Mouse (Mus musculus): ENCODE results near the gene Cgas.
A peak's percentile ranks its signal among the peaks of the same experiment; 100 is the strongest.

Cgas gene

DNA sequence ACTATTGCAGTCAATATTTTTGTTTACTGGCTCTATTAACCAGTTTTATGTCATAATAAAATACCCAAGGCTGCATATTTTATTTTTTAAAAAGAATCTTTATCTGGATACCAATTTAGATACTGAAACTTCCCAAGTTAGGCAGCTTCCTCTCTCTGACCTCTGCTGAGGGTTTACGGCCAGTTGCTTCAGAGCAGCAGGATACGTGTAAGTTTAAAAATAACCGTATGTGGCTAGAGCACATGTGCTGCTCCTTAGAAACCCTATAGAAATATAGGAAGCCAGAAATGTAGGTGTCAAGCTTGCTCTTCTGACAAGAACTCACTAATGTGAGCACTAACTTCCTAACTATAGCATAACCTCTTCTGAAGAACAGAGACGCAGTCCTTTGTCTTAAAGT, 20.3 kb upstream of the Cgas start:
- no peak for DNase-seq (ENCODE audit: low spot score in 2 of 2)

- no peak for DNase-seq (ENCODE audit: low spot score in 2 of 2)
Measured at GRCm38 (mm10) chr9:78457026-78457425, 14.0 kb upstream of the Cgas start.

GRCm38 (mm10) chr9:78451382-78451781, 8.3 kb upstream of the Cgas start:
- peak in 1 of 2 experiments; percentile 28 for DNase-seq (ENCODE audit: low spot score in 2 of 2)

GRCm38 (mm10) chr9:78450404-78450803, 7.4 kb upstream of the Cgas start:
- no peak for DNase-seq (ENCODE audit: low spot score in 2 of 2)

DNA sequence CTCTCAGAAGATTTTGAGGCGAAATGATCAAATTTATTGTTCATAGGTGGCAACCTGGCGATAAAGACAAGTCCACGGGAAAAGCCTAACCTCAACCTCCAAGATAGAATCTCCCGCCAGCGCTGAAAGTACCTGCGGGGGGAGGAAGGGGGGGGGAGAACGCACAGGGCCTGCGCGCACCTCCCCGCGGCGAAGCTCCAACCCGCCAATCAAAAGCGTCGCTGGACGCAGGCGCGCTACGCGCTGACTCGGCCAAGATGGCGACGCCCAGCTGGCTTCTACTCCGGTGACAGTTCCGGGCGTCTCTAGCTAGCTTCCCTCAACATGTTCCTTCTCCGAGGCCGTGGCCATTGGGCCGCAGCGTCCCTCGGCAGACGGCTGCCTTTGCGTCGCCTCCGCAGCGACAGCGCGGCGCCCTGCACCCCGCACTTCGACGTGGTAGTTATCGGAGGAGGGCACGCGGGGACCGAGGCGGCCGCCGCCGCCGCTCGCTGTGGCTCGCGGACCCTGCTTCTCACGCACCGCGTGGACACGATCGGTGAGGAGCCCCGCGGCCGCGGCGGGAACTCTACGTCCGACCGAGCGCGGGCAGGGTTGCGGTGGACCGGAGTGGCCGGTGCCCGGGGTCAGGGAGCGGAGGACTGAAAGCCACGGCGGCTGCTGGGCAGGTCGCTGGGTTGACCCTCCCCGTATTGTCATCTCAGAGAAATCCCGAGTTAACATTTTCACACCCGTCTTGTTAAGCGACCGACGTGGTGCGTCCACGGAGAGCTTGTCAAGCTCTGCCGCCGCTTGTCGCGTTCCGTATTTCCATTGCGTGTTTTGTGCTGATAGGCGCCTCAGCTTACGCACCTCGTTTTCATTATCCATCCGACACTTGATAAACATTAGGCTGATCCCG, 5.2 kb upstream of the Cgas start, which contains the start of the genes Mto1 and Gm17324:
Gene Mto1 (plus strand): TSS at position 236 of the 901 bp plus-strand sequence.
Gene Gm17324 (minus strand): TSS at position 814 of the 901 bp plus-strand sequence.
- peak; percentile 80 to 88 for DNase-seq (ENCODE audit: low spot score in 2 of 2)

DNA sequence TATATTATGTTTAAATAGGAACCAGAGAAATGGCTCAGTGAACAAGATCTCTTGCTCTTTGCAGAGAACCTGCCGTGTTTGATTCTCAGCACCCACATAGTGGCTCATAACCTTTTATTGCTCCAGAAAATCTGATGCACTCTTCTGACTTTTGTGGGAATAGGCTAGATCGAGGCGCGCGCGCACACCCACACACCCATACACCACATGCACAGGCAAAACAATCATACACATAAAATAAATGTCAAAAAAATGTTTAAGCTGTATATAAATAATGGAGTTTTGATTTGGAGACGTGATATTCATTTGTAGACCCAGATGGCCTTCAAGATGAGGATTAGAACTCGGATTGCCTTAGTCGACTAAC, 4.6 kb upstream of the Cgas start:
- DNase-seq (ENCODE audit: low spot score in 2 of 2): no peak

GRCm38 (mm10) chr9:78442237-78442578, 829 bp downstream of the Cgas start:
- DNase-seq (ENCODE audit: low spot score in 2 of 2): no peak

- DNase-seq (ENCODE audit: low spot score in 2 of 2): no peak
Measured at GRCm38 (mm10) chr9:78439426-78439825, 3.6 kb downstream of the Cgas start.

GRCm38 (mm10) chr9:78432471-78432870, 10.6 kb downstream of the Cgas start:
- no peak for DNase-seq (ENCODE audit: low spot score in 2 of 2)

GRCm38 (mm10) chr9:78430486-78430885, 12.6 kb downstream of the Cgas start:
- no peak for DNase-seq (ENCODE audit: low spot score in 2 of 2)

DNA sequence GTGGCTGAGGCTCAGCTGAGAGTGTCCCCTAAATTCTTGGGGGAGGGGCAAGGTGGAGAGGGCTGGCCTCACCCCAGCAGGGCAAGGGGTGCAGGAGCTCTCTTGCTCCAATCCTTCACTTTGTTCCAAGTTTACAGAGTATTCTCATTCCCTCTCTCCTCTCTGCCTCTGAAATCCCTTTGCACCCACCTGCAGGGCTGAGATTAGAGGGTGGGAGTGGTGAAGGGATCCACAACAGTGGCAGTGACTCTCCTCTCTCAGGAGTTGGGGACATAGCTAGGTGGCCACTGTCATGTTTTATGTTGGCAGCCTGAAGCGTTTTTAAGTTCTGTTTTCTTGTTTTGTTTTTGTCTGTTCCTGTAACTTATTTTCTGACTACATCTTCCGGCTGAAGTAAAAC, 13.5 kb downstream of the Cgas start:
- no peak for DNase-seq (ENCODE audit: low spot score in 2 of 2)

- no peak for DNase-seq (ENCODE audit: low spot score in 2 of 2)
Measured at GRCm38 (mm10) chr9:78428870-78429432, 14.1 kb downstream of the Cgas start.

GRCm38 (mm10) chr9:78428185-78428584, 14.9 kb downstream of the Cgas start:
- DNase-seq (ENCODE audit: low spot score in 2 of 2): no peak

GRCm38 (mm10) chr9:78427362-78427781, 15.7 kb downstream of the Cgas start:
- DNase-seq (ENCODE audit: low spot score in 2 of 2): peak in 1 of 2 experiments; percentile 3

DNA sequence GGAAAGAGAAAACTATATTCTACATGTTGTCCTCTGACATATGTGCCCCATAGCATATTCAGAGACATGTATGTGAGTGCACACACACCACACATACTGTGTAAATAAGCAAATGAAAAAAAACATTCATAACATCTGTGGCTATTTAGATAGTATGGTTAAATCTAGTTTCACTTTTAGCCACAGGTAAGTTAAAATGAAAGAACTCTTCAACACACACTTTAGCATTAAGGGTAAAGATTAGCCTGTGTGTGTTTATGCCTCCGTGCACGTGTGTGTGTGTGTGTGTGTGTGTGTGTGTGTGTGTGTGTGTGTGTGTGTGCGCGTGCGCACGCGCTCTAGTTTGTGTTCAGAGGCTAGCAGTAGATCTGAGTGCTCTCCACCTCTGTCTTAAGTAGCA, 41.4 kb downstream of the Cgas start:
- no peak for DNase-seq (ENCODE audit: low spot score in 2 of 2)

GRCm38 (mm10) chr9:78400570-78400969, 42.5 kb downstream of the Cgas start:
- no peak for DNase-seq (ENCODE audit: low spot score in 2 of 2)

GRCm38 (mm10) chr9:78396517-78396916, 46.5 kb downstream of the Cgas start:
- DNase-seq (ENCODE audit: low spot score in 2 of 2): no peak

GRCm38 (mm10) chr9:78395630-78396351, 47.2 kb downstream of the Cgas start, which contains the start of gene Ddx43:
Ddx43 (plus strand) TSS chr9:78395777.
- peak; percentile 4 to 22 for DNase-seq (ENCODE audit: low spot score in 2 of 2)

GRCm38 (mm10) chr9:78395244-78395629, 47.8 kb downstream of the Cgas start:
- DNase-seq (ENCODE audit: low spot score in 2 of 2): no peak

DNA sequence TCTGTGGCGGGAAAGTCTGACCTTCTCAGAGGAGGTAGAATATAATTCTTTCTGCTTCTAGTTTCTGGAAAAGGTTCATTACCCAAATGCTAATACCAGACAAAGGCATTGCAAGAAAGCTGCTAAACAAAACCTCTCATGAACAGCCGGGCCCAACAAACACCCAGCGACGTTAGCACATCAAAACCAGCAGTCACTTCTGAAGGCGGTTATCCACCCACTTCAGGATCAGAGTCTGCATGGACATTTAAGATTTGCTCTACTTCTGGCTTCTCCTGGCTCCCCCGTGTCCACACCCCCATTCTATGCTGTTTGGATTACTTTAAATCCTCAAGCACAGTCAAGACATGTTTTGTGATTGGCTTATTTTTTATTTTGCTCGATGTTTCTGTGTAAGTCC, 48.4 kb downstream of the Cgas start:
- DNase-seq (ENCODE audit: low spot score in 2 of 2): no peak

- DNase-seq (ENCODE audit: low spot score in 2 of 2): no peak
Measured at GRCm38 (mm10) chr9:78393741-78394140, 49.3 kb downstream of the Cgas start.

- no peak for DNase-seq (ENCODE audit: low spot score in 2 of 2)
Measured at GRCm38 (mm10) chr9:78389981-78390380, 53.1 kb downstream of the Cgas start.

GRCm38 (mm10) chr9:78386947-78387346, 56.1 kb downstream of the Cgas start:
- no peak for DNase-seq (ENCODE audit: low spot score in 2 of 2)

All from thymus, postnatal 10 days (tissue).